Mouse (Mus musculus): ENCODE measurements around the gene Nppb. TPM values are rescaled to one million over a fixed set of nuclear protein-coding genes. Genes with fewer than 3 reads are reported as not detected.

The Nppb gene
- polyA plus RNA-seq, 1 experiment: 2.5 TPM

- Histone ChIP-seq H3K27ac (ENCODE audit: insufficient read depth, low read length) (no peak overlapping the region), H3K4me3 (ENCODE audit: insufficient read depth, low read length) (no peak overlapping the region), H3K4me1 (ENCODE audit: control insufficient read depth, insufficient read depth, low read length) (peaks cover 8% of the 10 kb centered on the region)
- no peak for TF ChIP-seq CTCF (IDR thresholded peaks at IDR 0.05; ENCODE audit: borderline replicate concordance, insufficient read depth, low read length)
- TF ChIP-seq POLR2A (IDR thresholded peaks at IDR 0.05; ENCODE audit: low read depth, low read length): no peak
Observed at GRCm38 (mm10) chr4:148001866-148002265, 16.3 kb downstream of the Nppb start.

DNA sequence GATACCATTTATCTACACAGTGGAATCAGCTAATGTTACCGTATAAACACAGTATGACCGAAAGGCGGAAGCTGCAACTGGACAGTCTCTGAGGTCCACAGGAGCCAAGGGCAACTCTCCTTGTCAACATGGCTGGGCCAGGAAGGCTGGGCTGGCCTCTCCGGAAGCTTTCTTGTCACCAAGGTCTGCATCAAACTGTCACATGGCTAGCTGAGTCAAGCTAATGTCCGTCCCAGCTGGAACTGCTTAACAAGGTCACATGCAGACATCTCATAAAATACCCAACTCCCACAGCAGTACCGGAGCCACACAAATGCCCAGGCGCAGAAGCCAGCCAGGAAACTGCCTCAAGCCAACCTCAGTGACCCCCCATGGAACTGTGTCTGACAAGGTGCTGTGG lies 18.8 kb downstream of the Nppb start:
- TF ChIP-seq CTCF (IDR thresholded peaks at IDR 0.05; ENCODE audit: borderline replicate concordance, insufficient read depth, low read length) (no peak), POLR2A (IDR thresholded peaks at IDR 0.05; ENCODE audit: low read depth, low read length) (no peak)
- no peak overlapping the region for H3K27ac ChIP-seq (ENCODE audit: insufficient read depth, low read length)
- peaks cover 8% of the 10 kb centered on the region for H3K4me1 ChIP-seq (ENCODE audit: control insufficient read depth, insufficient read depth, low read length)
- no peak overlapping the region for H3K4me3 ChIP-seq (ENCODE audit: insufficient read depth, low read length)

GRCm38 (mm10) chr4:148008412-148008811 lies 22.8 kb downstream of the Nppb start:
- TF ChIP-seq POLR2A (IDR thresholded peaks at IDR 0.05; ENCODE audit: low read depth, low read length): no peak
- TF ChIP-seq CTCF (IDR thresholded peaks at IDR 0.05; ENCODE audit: borderline replicate concordance, insufficient read depth, low read length): peak; percentile 90
- Histone ChIP-seq H3K4me1 (ENCODE audit: control insufficient read depth, insufficient read depth, low read length) (no peaks in the 10 kb centered on the region), H3K27ac (ENCODE audit: insufficient read depth, low read length) (no peak overlapping the region), H3K4me3 (ENCODE audit: insufficient read depth, low read length) (no peak overlapping the region)

DNA sequence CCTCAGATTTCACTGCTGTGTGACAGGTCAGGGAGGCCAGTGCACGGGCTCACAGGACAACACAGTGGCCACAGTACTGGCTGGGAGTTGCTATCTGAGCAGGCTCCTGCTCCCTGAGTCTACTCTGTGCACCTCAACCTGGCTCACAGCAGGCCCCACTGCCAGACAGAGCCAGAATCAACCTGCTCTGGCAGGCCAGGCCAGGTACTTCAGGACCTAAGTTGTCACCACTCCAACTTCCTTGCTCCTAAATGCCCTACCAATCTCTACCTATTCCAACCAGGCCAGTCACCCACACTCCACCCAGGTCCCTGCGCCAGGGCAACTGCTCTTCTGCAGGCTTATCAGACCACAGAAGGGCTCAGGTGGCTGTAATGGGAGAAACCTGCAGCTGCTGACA lies 24.1 kb downstream of the Nppb start:
- TF ChIP-seq POLR2A (IDR thresholded peaks at IDR 0.05; ENCODE audit: low read depth, low read length) (no peak), CTCF (IDR thresholded peaks at IDR 0.05; ENCODE audit: borderline replicate concordance, insufficient read depth, low read length) (no peak)
- H3K4me1 ChIP-seq (ENCODE audit: control insufficient read depth, insufficient read depth, low read length): no peaks in the 10 kb centered on the region
- no peak overlapping the region for H3K4me3 ChIP-seq (ENCODE audit: insufficient read depth, low read length)
- H3K27ac ChIP-seq (ENCODE audit: insufficient read depth, low read length): no peak overlapping the region

DNA sequence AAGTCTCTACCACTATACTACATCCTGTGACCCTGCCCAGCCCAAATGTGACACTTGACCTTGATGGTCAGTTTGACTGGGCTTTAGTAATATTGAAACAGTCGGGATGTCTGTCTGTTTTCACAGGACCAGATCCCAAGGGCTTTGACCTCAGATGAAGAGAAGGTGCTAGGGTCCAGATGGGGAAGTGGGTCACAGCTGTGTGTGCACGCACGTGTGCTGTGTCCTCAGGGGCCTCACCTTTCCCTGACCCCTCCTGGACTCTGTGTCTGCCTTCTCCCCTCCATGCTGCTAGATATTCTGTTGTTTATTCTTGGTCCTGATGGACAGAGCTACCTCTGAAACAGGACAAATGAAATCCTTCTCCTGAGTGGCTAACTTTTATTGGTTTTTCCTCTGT lies 25.7 kb downstream of the Nppb start:
- H3K4me1 ChIP-seq (ENCODE audit: control insufficient read depth, insufficient read depth, low read length): no peaks in the 10 kb centered on the region
- H3K4me3 ChIP-seq (ENCODE audit: insufficient read depth, low read length): no peak overlapping the region
- H3K27ac ChIP-seq (ENCODE audit: insufficient read depth, low read length): no peak overlapping the region
- no peak for TF ChIP-seq POLR2A (IDR thresholded peaks at IDR 0.05; ENCODE audit: low read depth, low read length)
- no peak for TF ChIP-seq CTCF (IDR thresholded peaks at IDR 0.05; ENCODE audit: borderline replicate concordance, insufficient read depth, low read length)

DNA sequence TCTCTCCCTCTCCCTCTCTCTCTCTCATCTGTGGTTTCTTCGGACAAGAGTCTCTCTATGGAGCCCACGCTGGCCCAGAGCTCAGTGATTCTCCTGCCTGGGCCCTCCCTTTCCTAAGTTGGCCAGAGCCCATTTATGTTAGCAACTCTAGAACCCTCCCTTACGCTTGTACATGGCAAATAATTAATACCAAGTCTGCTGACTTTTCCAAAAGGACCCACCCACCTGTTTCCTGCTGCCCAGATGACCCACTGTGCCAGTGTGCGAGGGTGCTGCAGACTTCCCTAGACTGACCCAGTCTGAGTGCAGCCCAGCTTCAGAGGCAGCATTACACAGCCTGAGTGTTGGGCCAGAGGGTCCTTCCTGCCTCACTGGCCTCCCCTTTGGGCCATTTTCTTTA lies 26.6 kb downstream of the Nppb start:
- no peak overlapping the region for H3K27ac ChIP-seq (ENCODE audit: insufficient read depth, low read length)
- H3K4me3 ChIP-seq (ENCODE audit: insufficient read depth, low read length): no peak overlapping the region
- TF ChIP-seq CTCF (IDR thresholded peaks at IDR 0.05; ENCODE audit: borderline replicate concordance, insufficient read depth, low read length): no peak
- no peak for TF ChIP-seq POLR2A (IDR thresholded peaks at IDR 0.05; ENCODE audit: low read depth, low read length)
- H3K4me1 ChIP-seq (ENCODE audit: control insufficient read depth, insufficient read depth, low read length): no peaks in the 10 kb centered on the region

GRCm38 (mm10) chr4:148015418-148015817 lies 29.8 kb downstream of the Nppb start:
- TF ChIP-seq POLR2A (IDR thresholded peaks at IDR 0.05; ENCODE audit: low read depth, low read length): no peak
- peak; percentile 73; the same call in 1 of the 2 replicates for TF ChIP-seq CTCF (IDR thresholded peaks at IDR 0.05; ENCODE audit: borderline replicate concordance, insufficient read depth, low read length)
- Histone ChIP-seq H3K4me1 (ENCODE audit: control insufficient read depth, insufficient read depth, low read length) (no peaks in the 10 kb centered on the region), H3K4me3 (ENCODE audit: insufficient read depth, low read length) (no peak overlapping the region), H3K27ac (ENCODE audit: insufficient read depth, low read length) (no peak overlapping the region)

GRCm38 (mm10) chr4:148016981-148017380 lies 31.4 kb downstream of the Nppb start:
- no peaks in the 10 kb centered on the region for H3K4me1 ChIP-seq (ENCODE audit: control insufficient read depth, insufficient read depth, low read length)
- no peak for TF ChIP-seq CTCF (IDR thresholded peaks at IDR 0.05; ENCODE audit: borderline replicate concordance, insufficient read depth, low read length)
- TF ChIP-seq POLR2A (IDR thresholded peaks at IDR 0.05; ENCODE audit: low read depth, low read length): no peak
- no peak overlapping the region for H3K4me3 ChIP-seq (ENCODE audit: insufficient read depth, low read length)
- no peak overlapping the region for H3K27ac ChIP-seq (ENCODE audit: insufficient read depth, low read length)

GRCm38 (mm10) chr4:148018410-148018809 lies 32.8 kb downstream of the Nppb start:
- Histone ChIP-seq H3K4me1 (ENCODE audit: control insufficient read depth, insufficient read depth, low read length) (no peaks in the 10 kb centered on the region), H3K27ac (ENCODE audit: insufficient read depth, low read length) (no peak overlapping the region), H3K4me3 (ENCODE audit: insufficient read depth, low read length) (no peak overlapping the region)
- TF ChIP-seq POLR2A (IDR thresholded peaks at IDR 0.05; ENCODE audit: low read depth, low read length) (no peak), CTCF (IDR thresholded peaks at IDR 0.05; ENCODE audit: borderline replicate concordance, insufficient read depth, low read length) (no peak)

- Histone ChIP-seq H3K4me3 (ENCODE audit: insufficient read depth, low read length) (no peak overlapping the region), H3K4me1 (ENCODE audit: control insufficient read depth, insufficient read depth, low read length) (no peaks in the 10 kb centered on the region), H3K27ac (ENCODE audit: insufficient read depth, low read length) (no peak overlapping the region)
- TF ChIP-seq POLR2A (IDR thresholded peaks at IDR 0.05; ENCODE audit: low read depth, low read length) (no peak), CTCF (IDR thresholded peaks at IDR 0.05; ENCODE audit: borderline replicate concordance, insufficient read depth, low read length) (no peak)
Observed at GRCm38 (mm10) chr4:148024003-148024402, 38.4 kb downstream of the Nppb start.

DNA sequence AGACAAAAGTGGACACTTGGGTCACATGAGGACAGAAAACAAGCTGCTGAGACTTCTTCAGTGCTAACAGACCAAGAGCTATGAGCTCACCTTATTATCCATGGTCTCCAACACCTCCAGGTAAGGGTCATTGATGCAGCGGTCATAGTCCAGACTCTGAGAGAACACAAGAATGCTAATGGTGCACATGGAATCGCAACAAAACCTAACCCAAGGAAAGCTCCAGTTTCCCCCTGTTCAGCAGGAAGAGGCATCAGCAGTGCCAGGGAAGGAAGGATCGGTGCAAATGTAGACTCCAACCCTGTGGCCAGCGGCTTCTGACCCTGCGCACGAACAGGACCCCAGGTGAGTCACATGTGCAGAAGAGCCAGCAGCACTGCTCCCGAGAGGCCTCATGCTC lies 43.7 kb downstream of the Nppb start:
- Histone ChIP-seq H3K4me1 (ENCODE audit: control insufficient read depth, insufficient read depth, low read length) (no peaks in the 10 kb centered on the region), H3K4me3 (ENCODE audit: insufficient read depth, low read length) (no peak overlapping the region), H3K27ac (ENCODE audit: insufficient read depth, low read length) (no peak overlapping the region)
- TF ChIP-seq POLR2A (IDR thresholded peaks at IDR 0.05; ENCODE audit: low read depth, low read length): no peak
- no peak for TF ChIP-seq CTCF (IDR thresholded peaks at IDR 0.05; ENCODE audit: borderline replicate concordance, insufficient read depth, low read length)

All from embryonic fibroblast, embryonic 13.5 days (primary cell).